Mouse (Mus musculus) limb, embryonic 14.5 days (tissue): ENCODE data around the gene Vamp5. TPM values are rescaled to one million over a fixed set of nuclear protein-coding genes. Genes with fewer than 3 reads are reported as not detected.

Source experiments
- ATAC-seq: fragments of 200-750 bp; cut with Nextera tagmentation; 2 replicates; pipeline ENCODE4 v1.8.0; 2017; ENCODE audit warnings: low read depth, moderate number of reproducible peaks, moderate TSS enrichment; ENCODE audit not compliant: low FRiP score
- DNase-seq: peaks from one replicate; pipeline ENCODE4 v3.0.0-alpha.2; 2015; ENCODE audit warnings: low spot score
- H3K27ac ChIP-seq: fragments of 300-500 bp; sonication (generic); replicated peaks from 2 replicates; pipeline ENCODE4 v1.5.1; 2014; ENCODE audit warnings: low read depth, mild to moderate bottlenecking, low read length, moderate library complexity, mixed read lengths
- H3K27me3 ChIP-seq: fragments of 300-500 bp; sonication (generic); 2 replicates; pipeline ENCODE4 v1.6.1; 2014; ENCODE audit warnings: low read length, mixed read lengths; ENCODE audit not compliant: control insufficient read depth, insufficient read depth
- H3K36me3 ChIP-seq: fragments of 300-500 bp; sonication (generic); 2 replicates; pipeline ENCODE4 v1.6.1; 2014; ENCODE audit warnings: mild to moderate bottlenecking, low read length, moderate library complexity, mixed read lengths; ENCODE audit not compliant: control insufficient read depth, insufficient read depth
- H3K4me1 ChIP-seq: fragments of 300-500 bp; sonication (generic); 2 replicates; pipeline ENCODE4 v1.6.1; 2014; ENCODE audit warnings: antibody characterized with exemption, low read length, mixed read lengths; ENCODE audit not compliant: control insufficient read depth, insufficient read depth
- H3K4me2 ChIP-seq: fragments of 300-500 bp; sonication (generic); replicated peaks from 2 replicates; pipeline ENCODE4 v1.6.1; 2014; ENCODE audit warnings: low read depth, mild to moderate bottlenecking, low read length, moderate library complexity; ENCODE audit not compliant: severe bottlenecking
- H3K4me3 ChIP-seq: fragments of 300-500 bp; sonication (generic); replicated peaks from 2 replicates; pipeline ENCODE4 v1.5.1; 2014; ENCODE audit warnings: low read length
- H3K9ac ChIP-seq: fragments of 300-500 bp; sonication (generic); 2 replicates; pipeline ENCODE4 v1.6.1; 2014; ENCODE audit warnings: mild to moderate bottlenecking, low read depth, low read length, moderate library complexity; ENCODE audit not compliant: severe bottlenecking
- H3K9me3 ChIP-seq: fragments of 300-500 bp; sonication (generic); 2 replicates; pipeline ENCODE4 v1.6.1; 2016; ENCODE audit warnings: low read length; ENCODE audit not compliant: control insufficient read depth
- POLR2A ChIP-seq: fragments of 200-500 bp; IDR thresholded peaks from 2 replicates; pipeline ENCODE4 v1.8.0; 2012; ENCODE audit warnings: inconsistent platforms, mild to moderate bottlenecking, moderate library complexity, borderline replicate concordance; ENCODE audit not compliant: insufficient read depth, insufficient read length; ENCODE audit errors: extremely low read depth
- WGBS: fragments of 180-500 bp; shearing (Covaris S2); extraction: QIAGEN DNeasy Blood & Tissue Kit; methylation state at CpG from one replicate; pipeline ENCODE4 v1.1.7; 2014; 5-methylcytosine and 5-hydroxymethylcytosine counted together
- polyA plus RNA-seq, 2 experiments: library from polyadenylated mRNA; depleted of rRNA in 1 of 2; stranded (reverse) in 1 of 2; unstranded in 1 of 2; fragments of >200 nt; fragmentation: Nextera tagmentation in 1 of 2; extraction: Ambion mirVana in 1 of 2; gene quantifications; 2 replicates each; pipeline versions ENCODE4 v1.2.1 to v1.2.3; 2012 to 2014

Gene Vamp5
- polyA plus RNA-seq, 2 experiments = 16.6 to 24.5 TPM

DNA sequence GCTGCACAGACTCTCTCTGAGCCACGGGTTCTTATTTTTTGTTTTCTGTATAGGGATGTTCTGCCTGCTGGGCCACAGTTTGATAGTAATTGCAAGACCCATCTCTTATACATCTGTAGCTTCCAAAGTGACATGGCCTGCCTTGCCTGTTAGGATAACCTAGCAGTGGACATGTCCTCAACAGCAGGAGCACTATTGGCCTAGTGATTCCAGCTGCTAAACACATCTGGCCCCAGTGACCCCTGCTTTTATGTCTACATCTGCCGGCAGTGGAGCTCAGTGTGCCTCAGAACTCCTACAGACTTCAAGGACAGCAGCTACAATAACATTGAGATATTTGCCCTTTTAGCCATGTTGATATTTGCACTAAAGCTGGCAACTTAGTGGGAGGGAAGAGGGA, 19.7 kb upstream of the Vamp5 start:
- Histone ChIP-seq H3K4me3 (no peak overlapping the region), H3K36me3 (no peaks in the 10 kb centered on the region), H3K4me2 (no peak overlapping the region), H3K27ac (no peak overlapping the region), H3K27me3 (no peaks in the 10 kb centered on the region), H3K4me1 (no peaks in the 10 kb centered on the region), H3K9ac (no peak overlapping the region), H3K9me3 (no peaks in the 10 kb centered on the region)
- ATAC-seq (no peak), DNase-seq (no peak)
- WGBS = 46% methylated on average over 2 of the region's 2 CpGs
- TF ChIP-seq POLR2A = no peak

DNA sequence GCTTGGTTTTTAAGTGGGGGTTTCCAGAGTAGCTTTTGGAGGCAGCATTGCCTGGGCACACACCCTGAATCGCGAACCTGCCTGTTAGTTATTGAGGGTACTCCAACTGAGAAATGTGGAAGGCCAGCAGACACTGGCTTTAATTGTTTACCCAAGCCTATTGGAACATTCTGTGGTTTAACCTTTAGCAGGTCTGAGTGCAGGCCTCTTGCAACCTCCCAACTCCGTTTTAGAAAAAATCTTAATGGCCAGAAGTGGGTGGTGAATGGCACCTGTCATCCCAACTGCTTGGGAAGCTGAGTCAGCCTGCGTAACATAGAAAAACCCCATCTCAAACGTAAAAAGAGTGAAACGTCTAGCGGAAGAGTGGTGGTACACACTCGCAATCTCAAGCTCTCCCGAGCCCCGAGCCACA, 16.6 kb upstream of the Vamp5 start:
- no peak for TF ChIP-seq POLR2A
- Histone ChIP-seq H3K4me2 (no peak overlapping the region), H3K4me1 (no peaks in the 10 kb centered on the region), H3K4me3 (no peak overlapping the region), H3K27ac (no peak overlapping the region), H3K9ac (no peak overlapping the region), H3K9me3 (no peaks in the 10 kb centered on the region), H3K27me3 (no peaks in the 10 kb centered on the region), H3K36me3 (no peaks in the 10 kb centered on the region)
- 77% methylated on average over 10 of the region's 10 CpGs for WGBS
- DNase-seq (no peak), ATAC-seq (no peak)

DNA sequence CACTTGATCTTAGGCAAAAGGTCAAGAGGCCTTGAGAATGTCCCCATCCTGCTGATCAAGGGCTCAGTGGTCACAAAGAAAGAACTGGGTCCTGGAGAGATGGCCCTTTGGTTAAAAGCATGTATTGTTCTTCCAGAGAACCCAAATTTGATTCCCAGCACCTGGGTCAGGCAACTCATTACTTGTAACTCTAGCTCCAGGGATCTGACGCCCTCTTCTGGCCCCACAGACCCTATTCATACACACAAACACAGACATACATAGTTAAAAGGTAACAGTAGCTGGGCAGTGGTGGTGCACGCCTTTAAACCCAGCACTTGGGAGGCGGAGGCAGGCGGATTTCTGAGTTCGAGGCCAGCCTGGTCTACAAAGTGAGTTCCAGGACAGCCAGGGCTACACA, 12.1 kb upstream of the Vamp5 start:
- DNase-seq (no peak), ATAC-seq (no peak)
- Histone ChIP-seq H3K36me3 (no peaks in the 10 kb centered on the region), H3K9me3 (no peaks in the 10 kb centered on the region), H3K4me2 (no peak overlapping the region), H3K4me1 (peaks cover 27% of the 10 kb centered on the region), H3K9ac (no peak overlapping the region), H3K27me3 (no peaks in the 10 kb centered on the region), H3K27ac (no peak overlapping the region), H3K4me3 (no peak overlapping the region)
- 90% methylated on average over 5 of the region's 5 CpGs for WGBS
- TF ChIP-seq POLR2A = no peak

DNA sequence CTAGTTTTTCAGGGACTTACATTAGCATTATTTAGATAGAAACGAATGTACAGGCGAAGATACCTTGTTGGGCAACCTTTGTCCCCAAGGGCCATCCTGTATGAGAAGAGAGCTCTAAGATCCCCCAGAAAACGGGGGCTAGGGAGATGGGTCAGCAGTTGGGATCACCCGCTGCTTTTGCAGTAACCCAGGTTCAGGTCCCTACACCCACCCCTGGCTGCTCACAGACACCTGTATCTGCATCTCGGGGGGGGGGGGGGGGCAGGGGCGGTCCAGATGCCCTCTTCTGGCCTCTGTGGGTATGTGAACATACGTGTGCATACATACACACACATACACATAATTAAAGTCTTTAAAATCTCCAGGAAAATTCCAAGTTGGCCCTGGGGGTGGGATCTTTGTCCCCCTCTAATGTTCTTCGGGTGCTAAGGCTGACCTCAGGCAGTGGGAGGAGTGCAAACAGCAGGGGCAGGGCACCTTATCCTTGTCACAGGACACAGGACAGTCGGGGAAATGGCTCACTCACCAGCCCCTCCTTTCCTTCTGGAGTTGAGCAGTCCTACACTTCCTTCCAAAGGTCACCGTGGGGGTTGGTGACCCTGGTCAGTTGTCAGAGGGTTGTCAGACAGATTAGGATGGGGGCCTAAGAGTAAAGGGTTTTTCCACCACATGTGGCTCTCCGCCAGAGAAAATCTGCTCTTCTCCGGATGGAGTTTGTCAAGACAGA, 10.7 kb upstream of the Vamp5 start:
- no peaks in the 10 kb centered on the region for H3K27me3 ChIP-seq
- peaks cover 9% of the 10 kb centered on the region for H3K36me3 ChIP-seq
- no peak for ATAC-seq
- peak overlapping the region; percentile 94 for H3K27ac ChIP-seq
- peak overlapping the region; percentile 79 for H3K4me2 ChIP-seq
- H3K9me3 ChIP-seq = no peaks in the 10 kb centered on the region
- no peak for TF ChIP-seq POLR2A
- 17% methylated on average over 12 of the region's 12 CpGs for WGBS
- H3K4me1 ChIP-seq = peaks cover 27% of the 10 kb centered on the region
- peak overlapping the region; percentile 58 for H3K4me3 ChIP-seq
- peak overlapping the region; percentile 75 for H3K9ac ChIP-seq
- DNase-seq = no peak

DNA sequence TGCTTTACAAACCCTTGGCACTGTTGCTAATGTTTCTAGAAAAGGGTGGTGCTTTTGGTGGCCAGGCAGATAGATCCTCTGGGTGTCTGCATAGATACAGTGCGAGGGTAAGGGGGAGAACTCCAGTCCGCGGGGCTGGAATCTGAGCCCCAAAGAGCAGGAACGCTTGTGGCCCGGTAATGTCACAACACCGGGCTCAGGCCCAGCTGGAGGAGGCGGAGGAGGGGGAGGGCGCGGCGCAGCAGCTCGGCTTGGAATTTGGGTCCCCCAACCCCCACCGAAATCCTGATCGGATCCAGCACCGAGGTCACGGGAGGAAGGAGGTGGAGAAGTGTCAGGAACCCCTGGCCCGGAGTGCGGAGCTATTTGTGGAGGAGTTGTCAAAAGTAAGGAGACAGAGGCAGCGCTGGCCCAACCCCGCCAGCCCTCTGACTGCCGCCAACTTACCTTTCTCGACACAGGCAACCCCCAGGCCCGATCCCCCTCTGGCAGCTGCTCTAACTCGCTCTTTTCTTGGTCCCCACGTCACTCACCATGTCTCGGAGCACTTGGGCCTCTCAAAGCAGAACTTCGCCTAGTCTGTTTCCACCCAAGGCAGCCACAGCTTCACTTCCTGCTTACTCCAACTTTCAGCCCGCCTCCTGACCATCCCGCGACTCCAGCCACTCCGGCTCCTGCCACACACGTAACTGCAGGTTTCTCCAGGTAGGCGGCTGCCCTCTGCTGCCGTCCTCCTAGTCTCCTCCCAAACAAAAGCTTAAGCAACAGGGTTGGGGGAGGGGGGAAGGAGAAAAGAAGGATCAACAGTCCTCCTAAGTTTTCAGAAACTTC, 9.9 kb upstream of the Vamp5 start, which contains the start of gene Vamp8:
Gene Vamp8, minus strand, starts transcription at position 763 of the 831 bp plus-strand sequence.
- TF ChIP-seq POLR2A = peak; percentile 68; the same call in 1 of the 2 replicates
- Histone ChIP-seq H3K27ac (peak within 1 kb of the TSS; percentile 94), H3K4me2 (peak within 1 kb of the TSS; percentile 79), H3K9ac (peak within 1 kb of the TSS; percentile 75), H3K4me3 (peak within 1 kb of the TSS; percentile 58), H3K4me1 (peaks cover 27% of the 10 kb centered on the region), H3K36me3 (peaks cover 17% of the 10 kb centered on the region), H3K27me3 (no peaks in the 10 kb centered on the region), H3K9me3 (no peaks in the 10 kb centered on the region)
- DNase-seq = peak; percentile 59
- WGBS = 3% methylated on average over 24 of the region's 33 CpGs
- peak; percentile 71 for ATAC-seq
